Mouse (Mus musculus) frontal cortex, adult 2 months (tissue): ENCODE measurements at regions not wholly inside any gene's neighbourhood (a gene's known extent, or its start where the extent isn't known, plus 50 kb on each side); places are given as distances from the start of the nearest gene placed in this dataset.
A peak's percentile ranks its signal among the peaks of the same experiment; 100 is the strongest.
"Not testable (repeated sequence)": the region's sequence is repeated elsewhere in the genome, so short reads cannot be mapped to it uniquely, and the experiment has no call there.

Source experiments
- DNase-seq, 2 experiments: peaks; one replicate each; pipeline ENCODE4 v3.0.0; 2022; ENCODE audit warnings: low spot score in 1 of 2; ENCODE audit errors: extremely low spot score in 1 of 2

DNA sequence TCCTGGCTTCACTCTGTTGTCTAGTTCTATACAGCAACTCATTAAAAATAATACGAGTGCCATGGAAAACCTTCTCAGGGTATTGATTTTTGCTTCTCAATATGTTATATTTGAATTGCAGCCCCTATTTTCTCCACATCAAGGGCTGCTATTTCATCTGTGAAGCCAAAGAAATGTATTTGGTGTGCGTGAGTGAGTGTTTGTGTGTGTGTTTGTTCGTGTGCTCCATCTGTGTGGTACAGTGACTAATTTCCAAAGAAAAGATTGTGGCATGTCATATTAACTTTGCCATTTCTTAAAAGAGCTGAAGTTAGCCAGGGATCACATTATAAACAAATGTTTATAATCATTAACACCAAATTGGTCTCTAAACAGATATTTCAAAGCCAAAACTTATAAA, 493.1 kb downstream of the Hace1 start:
- no peak for DNase-seq

DNA sequence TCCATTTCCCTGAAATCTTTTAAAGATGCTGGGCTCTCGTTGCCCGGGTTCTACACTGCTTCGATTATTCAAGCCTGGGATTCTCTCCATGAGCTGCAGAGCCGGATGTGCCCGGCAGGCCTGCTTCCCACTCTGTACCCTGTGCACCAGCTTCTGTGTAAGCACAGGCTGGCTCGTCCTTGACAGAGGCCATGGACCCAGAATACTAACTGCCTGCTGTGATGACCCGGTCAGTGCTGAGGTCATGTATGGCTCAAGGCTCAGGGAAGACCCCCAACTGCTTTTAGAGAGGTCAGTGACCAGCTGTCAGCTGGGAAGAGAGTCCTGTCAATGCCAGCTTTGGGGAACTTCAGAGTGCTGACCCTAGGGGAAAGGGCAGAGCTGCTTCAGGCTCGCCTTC, 493.6 kb downstream of the Hace1 start:
- DNase-seq: no peak

DNA sequence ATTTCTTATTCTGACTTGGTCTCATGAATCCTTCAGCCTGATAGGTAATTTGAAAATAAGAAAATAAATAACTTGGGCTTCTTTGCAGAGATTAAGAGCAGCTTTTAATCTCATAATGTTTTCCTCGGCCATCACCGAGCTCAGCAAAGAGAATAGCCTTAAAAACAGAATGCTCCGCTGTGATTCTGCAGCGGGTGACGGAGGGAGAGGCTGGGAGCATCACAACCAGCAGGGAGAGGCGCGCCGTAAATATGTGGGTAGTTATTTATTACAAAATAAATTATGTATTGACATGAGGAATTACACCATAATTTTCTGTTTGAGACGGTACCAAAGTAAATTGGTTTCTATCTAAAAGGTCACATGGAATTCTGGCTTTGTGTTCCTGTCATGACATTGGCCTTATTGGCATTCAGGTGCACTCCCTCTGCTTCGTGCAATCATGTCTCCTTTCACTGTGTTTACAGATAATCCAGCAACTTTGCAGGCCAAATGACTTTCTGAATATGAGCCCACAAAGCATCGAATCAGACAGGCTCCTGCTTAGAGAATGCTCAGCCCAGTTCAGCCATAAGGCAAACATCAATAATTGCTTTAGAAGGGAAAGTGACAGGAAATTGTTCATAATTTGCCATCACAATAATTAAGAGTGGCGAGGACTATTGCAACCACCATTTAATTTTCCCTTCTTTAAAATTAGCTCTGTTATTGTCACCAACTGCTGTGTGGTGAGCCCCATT, 494.4 kb downstream of the Hace1 start:
- DNase-seq: no peak

- DNase-seq: no peak
These were observed 495.2 kb downstream of the Hace1 start for GRCm38 (mm10) chr10:46072550-46073470.

GRCm38 (mm10) chr10:46087766-46088165, 510.1 kb downstream of the Hace1 start:
- no peak for DNase-seq

DNA sequence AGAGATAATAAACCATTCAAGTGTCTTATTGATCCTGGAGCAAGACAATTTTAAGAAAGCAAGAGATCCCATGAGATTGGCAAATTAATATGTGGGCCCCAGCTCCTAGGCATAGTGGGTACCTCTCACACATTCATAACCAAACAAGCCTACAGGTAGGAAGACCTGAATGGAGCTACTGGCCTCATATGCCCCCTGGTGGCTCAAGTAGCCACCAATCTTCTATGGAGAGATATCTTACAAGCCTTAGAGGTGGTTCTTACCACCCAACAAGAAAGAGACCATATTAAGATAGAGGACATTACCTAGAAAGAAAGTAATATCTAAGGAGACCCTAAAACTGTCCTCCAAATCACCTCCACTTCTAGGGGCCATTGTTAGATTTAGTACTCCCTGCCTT, 523.2 kb downstream of the Hace1 start:
- no peak for DNase-seq

DNA sequence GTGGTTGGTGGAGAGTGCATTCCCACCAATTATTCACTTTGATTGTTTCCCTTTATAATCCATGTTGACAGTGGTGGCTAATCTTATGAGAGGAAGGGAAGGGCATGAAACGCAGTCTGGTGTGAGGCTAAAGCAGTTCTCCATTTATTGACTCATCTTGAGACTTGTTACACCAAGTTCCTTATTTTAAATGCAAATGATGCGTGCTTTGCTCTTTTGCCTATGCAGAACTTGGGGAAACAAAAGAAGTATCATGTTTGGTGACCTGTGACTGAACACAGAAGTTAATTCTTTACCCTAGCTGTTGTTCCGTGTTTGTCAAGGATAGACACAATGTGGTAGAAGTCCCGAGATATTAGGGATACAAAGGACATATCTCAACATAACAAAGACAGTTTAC, 531.2 kb downstream of the Hace1 start:
- DNase-seq: no peak

DNA sequence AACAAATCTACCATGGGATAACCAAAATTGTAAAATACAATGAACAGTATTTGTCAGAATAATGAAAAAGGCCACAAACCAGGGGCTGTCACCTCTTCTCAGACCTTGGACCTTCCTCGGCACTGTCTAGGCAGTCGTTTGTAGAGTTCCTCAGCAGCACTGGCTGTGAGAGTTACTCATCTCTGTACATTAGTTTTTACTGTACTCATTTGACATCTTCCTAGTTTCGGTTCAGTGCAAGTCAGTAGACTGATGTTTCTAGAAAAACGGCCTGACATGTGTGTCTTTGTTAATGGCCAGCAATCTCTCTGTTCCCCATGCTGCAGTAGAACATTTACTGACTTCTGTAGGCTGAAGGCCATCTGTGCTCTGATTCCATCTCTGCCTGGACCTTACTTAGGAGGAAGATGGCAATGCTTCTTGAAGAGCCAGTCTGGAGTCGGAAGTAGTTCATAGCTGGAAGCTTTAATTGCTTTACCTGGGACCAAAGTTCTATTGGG, 537.1 kb downstream of the Hace1 start:
- no peak for DNase-seq

DNA sequence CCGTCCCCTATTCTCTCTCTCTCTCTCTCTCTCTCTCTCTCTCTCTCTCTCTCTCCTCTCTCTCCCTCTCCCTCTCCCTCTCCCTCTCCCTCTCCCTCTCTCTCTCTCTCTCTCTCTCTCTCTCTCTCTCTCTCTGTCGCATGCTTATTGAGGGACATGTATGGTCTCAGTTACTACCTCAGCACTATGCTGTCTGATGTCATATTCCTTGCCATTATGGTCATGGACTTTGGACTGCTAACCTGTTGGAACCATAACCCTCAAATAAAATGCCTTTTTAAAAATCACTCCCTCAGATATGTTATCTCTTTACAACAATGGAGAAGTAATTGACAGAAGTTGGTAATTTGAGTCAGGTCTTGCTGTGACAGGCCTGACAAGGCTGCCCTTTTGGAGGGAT, 544.8 kb downstream of the Hace1 start:
- not testable (repeated sequence) for DNase-seq

GRCm38 (mm10) chr10:46123795-46124194, 546.2 kb downstream of the Hace1 start:
- no peak for DNase-seq

DNA sequence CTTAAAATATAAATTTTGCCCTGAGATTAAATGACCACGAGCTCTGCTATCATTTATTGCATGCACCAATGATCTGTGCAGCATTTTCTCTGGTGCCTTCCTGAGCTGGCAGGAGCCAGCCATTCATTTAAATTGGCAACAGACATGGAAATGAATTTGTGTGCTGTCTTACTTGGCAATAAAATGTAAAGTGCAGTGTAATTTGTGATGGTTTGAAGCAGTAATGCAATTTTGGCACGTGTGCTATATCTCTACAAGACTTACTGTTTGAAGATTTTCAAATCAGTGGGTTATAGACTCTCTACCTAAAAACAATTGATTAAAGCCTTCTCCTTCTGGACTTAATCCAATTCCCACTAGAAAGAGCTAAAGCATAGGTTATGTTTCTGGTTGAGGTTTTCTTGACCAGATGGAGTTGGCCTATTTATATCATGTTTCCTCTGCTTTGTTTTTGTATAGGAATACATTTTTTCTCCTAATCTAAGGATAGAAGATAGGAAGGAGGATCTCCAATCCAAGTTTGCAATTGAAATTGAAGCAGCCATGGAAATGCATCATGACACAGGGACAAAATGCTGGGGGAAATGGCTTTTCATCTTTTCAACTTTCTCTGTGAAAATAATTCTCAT, 557.6 kb downstream of the Hace1 start:
- peak in 1 of 2 experiments; percentile 10 for DNase-seq

- no peak for DNase-seq
These were observed 596.4 kb downstream of the Hace1 start for GRCm38 (mm10) chr10:46174035-46174434.

DNA sequence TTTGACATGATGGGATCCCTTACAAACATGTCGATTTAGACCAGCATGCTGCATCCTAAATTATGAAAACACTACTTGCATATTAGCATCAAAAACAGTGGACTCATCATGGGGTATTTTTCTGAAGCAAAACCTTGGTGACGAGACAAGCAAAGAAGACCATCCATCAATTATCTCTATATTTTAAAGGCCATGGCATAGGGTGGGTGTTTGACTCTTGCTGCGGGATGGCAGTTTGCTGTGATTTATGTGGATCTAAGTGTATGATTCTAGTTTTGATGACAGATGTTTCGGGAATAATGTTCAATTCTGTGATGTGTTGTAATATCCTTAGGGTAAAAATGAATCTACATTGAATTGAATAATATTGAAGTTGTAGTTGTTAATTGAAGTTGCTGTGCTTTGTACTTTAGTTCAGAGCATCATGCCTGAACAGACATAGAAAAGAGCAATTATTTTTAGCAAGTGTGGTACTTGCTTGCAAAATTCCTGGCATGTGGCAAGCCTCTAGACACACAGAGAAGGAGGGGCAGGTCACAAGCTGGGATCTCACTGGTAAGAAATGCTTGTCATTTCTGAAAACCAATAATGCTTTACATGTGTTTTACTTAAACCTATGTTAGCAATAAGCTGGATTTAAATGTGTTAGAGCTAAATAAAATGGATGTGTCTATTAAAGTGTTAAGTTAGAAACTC, 608.3 kb downstream of the Hace1 start:
- no peak for DNase-seq

DNA sequence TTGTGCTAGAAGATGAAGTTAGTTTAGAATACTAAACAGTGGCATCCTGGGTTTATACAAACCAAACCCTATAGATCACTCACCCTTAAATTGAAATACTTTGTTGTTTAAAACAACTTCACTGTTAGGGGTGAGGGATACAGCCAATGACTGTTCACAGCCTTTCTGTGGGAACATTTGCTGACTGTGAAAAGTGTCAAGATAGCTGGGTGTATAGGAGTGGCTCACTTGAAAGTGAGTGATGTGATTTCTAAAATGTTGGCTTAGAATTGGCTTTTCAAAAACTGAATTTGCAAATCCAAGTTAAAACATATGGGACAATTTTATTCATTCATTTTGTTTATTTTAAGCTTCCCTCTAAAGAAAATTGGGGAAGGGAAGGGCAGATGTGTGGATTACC, 616.5 kb downstream of the Hace1 start:
- peak in 1 of 2 experiments; percentile 15 for DNase-seq

DNA sequence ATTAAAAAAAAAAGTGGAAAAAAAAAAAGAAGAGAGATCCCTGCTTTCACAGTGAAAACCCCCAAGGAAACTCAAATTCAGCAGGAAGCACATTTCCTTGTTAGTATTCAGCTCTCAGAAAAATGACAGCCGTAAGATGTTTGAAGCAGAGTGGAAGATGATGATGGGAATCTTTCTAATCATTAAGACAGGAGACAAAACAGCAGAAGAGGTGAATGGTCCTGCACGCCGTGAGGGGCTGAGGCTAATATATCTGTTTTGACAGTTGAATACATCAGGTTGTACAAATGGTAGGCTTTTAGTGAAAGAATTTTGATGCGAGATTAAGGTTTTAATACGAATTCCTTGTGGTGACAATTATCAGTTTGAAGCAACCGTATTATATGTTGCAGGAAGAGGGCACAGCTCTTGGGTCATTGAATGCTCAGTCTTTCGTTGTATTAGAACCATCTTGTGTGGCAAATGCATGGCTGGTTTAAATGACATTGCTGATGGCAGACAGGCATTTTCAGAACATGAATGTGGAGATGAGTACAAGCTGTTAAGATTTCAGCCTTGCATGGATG, 649.3 kb downstream of the Hace1 start:
- DNase-seq: no peak

- no peak for DNase-seq
These were observed 652.0 kb downstream of the Hace1 start for GRCm38 (mm10) chr10:46229608-46230007.

GRCm38 (mm10) chr10:46235581-46235980, 658.0 kb downstream of the Hace1 start:
- DNase-seq: peak in 1 of 2 experiments; percentile 67

GRCm38 (mm10) chr10:46255575-46255974, 677.9 kb downstream of the Hace1 start:
- DNase-seq: no peak

- no peak for DNase-seq
These were observed 692.1 kb downstream of the Hace1 start for GRCm38 (mm10) chr10:46269710-46270109.

- no peak for DNase-seq
These were observed 696.2 kb downstream of the Hace1 start for GRCm38 (mm10) chr10:46273846-46274245.
